Mouse (Mus musculus) thymus, postnatal 0 days (tissue): ENCODE data around the gene Hist1h4c. TPM values are rescaled to one million over a fixed set of nuclear protein-coding genes. Genes with fewer than 3 reads are reported as not detected.

ENCODE experiments used
- microRNA-seq: library from miRNA; unstranded; fragments of <30 nt; microRNA quantifications from one replicate; pipeline ENCODE4, GENCODE M21; 2016; ENCODE audit warnings: borderline number of aligned reads
- polyA plus RNA-seq: library from polyadenylated mRNA; unstranded; fragments of >200 nt; fragmentation: Nextera tagmentation; extraction: Ambion mirVana; gene quantifications from 2 replicates; pipeline ENCODE4 v1.2.1, GENCODE M21; 2015

The Hist1h4c gene
- polyA plus RNA-seq, 1 experiment from 2014 or later = 29.5 TPM

Small RNA genes within 50 kb of the gene (microRNA-seq; reads per million reads assigned to microRNA genes)
- gene Gm44314 = not detected
- gene Gm44350 = not detected

Other genes with a start within 250 kb of the Hist1h4c start
- 0.17 and 0.27 TPM in 2 replicates for gene Btn1a1, start 232.6 kb downstream of the Hist1h4c start, polyA plus RNA-seq
- 0.65 and 0.85 TPM in 2 replicates for gene Btn2a2, start 209.6 kb downstream of the Hist1h4c start, polyA plus RNA-seq
- 24.2 and 31.5 TPM in 2 replicates for gene Hist1h4h, start 167.4 kb downstream of the Hist1h4c start, polyA plus RNA-seq
- gene Hist1h2af, start 164.5 kb downstream of the Hist1h4c start, polyA plus RNA-seq = 32.3 and 49.5 TPM in 2 replicates
- gene Hist1h3g, start 163.0 kb downstream of the Hist1h4c start, polyA plus RNA-seq = 27.6 and 43.7 TPM in 2 replicates
- 1.6 and 1.9 TPM in 2 replicates for gene Hist1h2bh, start 155.1 kb downstream of the Hist1h4c start, polyA plus RNA-seq
- gene Hist1h3f, start 154.4 kb downstream of the Hist1h4c start, polyA plus RNA-seq = 4.8 and 9.0 TPM in 2 replicates
- gene Hist1h4f, start 146.8 kb downstream of the Hist1h4c start, polyA plus RNA-seq = 8.9 and 17.7 TPM in 2 replicates
- gene Hist1h1d, start 145.2 kb downstream of the Hist1h4c start, polyA plus RNA-seq = 1.1 and 1.3 TPM in 2 replicates
- gene Hist1h3e, start 136.1 kb downstream of the Hist1h4c start, polyA plus RNA-seq = 16.5 and 20.8 TPM in 2 replicates
- 198 and 214 TPM in 2 replicates for gene Hist1h2ae, start 127.2 kb downstream of the Hist1h4c start, polyA plus RNA-seq
- 32.3 and 46.0 TPM in 2 replicates for gene Hist1h2bg, start 127.1 kb downstream of the Hist1h4c start, polyA plus RNA-seq
- 22.7 and 39.0 TPM in 2 replicates for gene Hist1h2bf, start 124.3 kb downstream of the Hist1h4c start, polyA plus RNA-seq
- 7.2 and 11.3 TPM in 2 replicates for gene Hist1h2ad, start 124.1 kb downstream of the Hist1h4c start, polyA plus RNA-seq
- 9.4 and 13.3 TPM in 2 replicates for gene Hist1h3d, start 122.7 kb downstream of the Hist1h4c start, polyA plus RNA-seq
- 273 and 292 TPM in 2 replicates for gene Hist1h4d, start 116.9 kb downstream of the Hist1h4c start, polyA plus RNA-seq
- gene Hist1h2be, start 77.3 kb downstream of the Hist1h4c start, polyA plus RNA-seq = 1.5 and 2.5 TPM in 2 replicates
- gene Hist1h1e, start 75.9 kb downstream of the Hist1h4c start, polyA plus RNA-seq = 33.4 and 35.1 TPM in 2 replicates
- 1.6 and 2.0 TPM in 2 replicates for gene Hist1h2ac, start 14.5 kb downstream of the Hist1h4c start, polyA plus RNA-seq
- gene Hist1h2bc, start 14.3 kb downstream of the Hist1h4c start, polyA plus RNA-seq = 61.5 and 62.8 TPM in 2 replicates
- not detected in 2 replicates for gene Hist1h1t, start 2.6 kb downstream of the Hist1h4c start, polyA plus RNA-seq
- gene Hfe, start 12.4 kb upstream of the Hist1h4c start, polyA plus RNA-seq = 9.4 and 9.7 TPM in 2 replicates
- 37.5 and 44.7 TPM in 2 replicates for gene Hist1h1c, start 40.4 kb upstream of the Hist1h4c start, polyA plus RNA-seq
- gene Hist1h3c, start 47.1 kb upstream of the Hist1h4c start, polyA plus RNA-seq = 32.0 and 33.1 TPM in 2 replicates
- gene Hist1h2bb, start 48.3 kb upstream of the Hist1h4c start, polyA plus RNA-seq = 10.8 and 12.6 TPM in 2 replicates
- 144 and 155 TPM in 2 replicates for gene Hist1h2ab, start 52.7 kb upstream of the Hist1h4c start, polyA plus RNA-seq
- 45.8 and 78.0 TPM in 2 replicates for gene Hist1h3b, start 53.8 kb upstream of the Hist1h4c start, polyA plus RNA-seq
- 15.5 and 15.6 TPM in 2 replicates for gene Hist1h4b, start 58.6 kb upstream of the Hist1h4c start, polyA plus RNA-seq
- gene Hist1h4a, start 62.8 kb upstream of the Hist1h4c start, polyA plus RNA-seq = 1.4 and 3.5 TPM in 2 replicates
- 42.0 and 56.6 TPM in 2 replicates for gene Hist1h3a, start 63.9 kb upstream of the Hist1h4c start, polyA plus RNA-seq
- 15.8 and 27.4 TPM in 2 replicates for gene Hist1h1a, start 65.2 kb upstream of the Hist1h4c start, polyA plus RNA-seq
- gene Trim38, start 71.5 kb upstream of the Hist1h4c start, polyA plus RNA-seq = not detected in 2 replicates
- 0.04 TPM in 1 of 2 replicates, not detected in the other for gene Slc17a2, start 108.5 kb upstream of the Hist1h4c start, polyA plus RNA-seq
- gene Slc17a3, start 141.0 kb upstream of the Hist1h4c start, polyA plus RNA-seq = not detected in 2 replicates
- gene Slc17a1, start 169.3 kb upstream of the Hist1h4c start, polyA plus RNA-seq = 0.09 and 0.13 TPM in 2 replicates
- gene Slc17a4, start 216.6 kb upstream of the Hist1h4c start, polyA plus RNA-seq = 0.10 and 0.23 TPM in 2 replicates
- gene Hist1h2ba, start 235.7 kb upstream of the Hist1h4c start, polyA plus RNA-seq = not detected in 2 replicates
- not detected in 2 replicates for gene Hist1h2aa, start 236.0 kb upstream of the Hist1h4c start, polyA plus RNA-seq